ENCODE assay signal across 8 mouse cellular contexts in genomic region chr11:11461635-11462560, GRCm38 (mm10). TPM values are rescaled to one million over a fixed set of nuclear protein-coding genes. Genes with fewer than 3 reads are reported as not detected.
DNase-seq lines count a peak whose midpoint lies in the region; ATAC-seq and TF ChIP-seq lines count a peak whose summit lies in the region.

Gene Spata48, plus strand, starts transcription at chr11:11462094.
Gene Zpbp, minus strand, starts transcription at chr11:11462408.

- DNase-seq in ES-CJ7 (ENCODE audit: low read depth, low spot score), result peak; percentile 96
- peak; percentile 79 for DNase-seq in cerebellum, adult 11-12 months
- peak; percentile 87 to 88 for DNase-seq in heart, postnatal 36 days
- peak; percentile 75 to 84 for DNase-seq in layer of hippocampus, adult 2 months (ENCODE audit: low spot score in 2 of 2)
- peak; percentile 95 for DNase-seq in lung, embryonic 14.5 days
- peak; percentile 74 for DNase-seq in ovary, adult 18-20 months (ENCODE audit: low spot score)
- peak; percentile 94 for DNase-seq in thymus, postnatal 0 days (ENCODE audit: low spot score)

- H3K4me1 ChIP-seq in forebrain, embryonic 16.5 days (replicated peaks; ENCODE audit: control insufficient read depth, insufficient read depth, low read length), result no peaks in the 10 kb centered on the region
- H3K4me1 ChIP-seq in lung, embryonic 14.5 days (ENCODE audit: insufficient read depth), result no peaks in the 10 kb centered on the region

- no peaks in the 10 kb centered on the region for H3K27me3 ChIP-seq in forebrain, embryonic 16.5 days (replicated peaks; ENCODE audit: control insufficient read depth, insufficient read depth, low read length)
- no peaks in the 10 kb centered on the region for H3K27me3 ChIP-seq in lung, embryonic 14.5 days (ENCODE audit: insufficient read depth, low read length)

- TF ChIP-seq CTCF in layer of hippocampus, adult 2 months (conservative IDR thresholded peaks at IDR 0.05), result peak; percentile 76
- peak; percentile 75 for TF ChIP-seq CTCF in lung, embryonic 14.5 days (IDR thresholded peaks at IDR 0.05; ENCODE audit: low read depth)

- H3K4me2 ChIP-seq in forebrain, embryonic 16.5 days (ENCODE audit: low read length), result peak within 1 kb of the TSS; percentile 64
- H3K4me2 ChIP-seq in lung, embryonic 14.5 days, result peak within 1 kb of the TSS; percentile 63

- intact Hi-C loops in heart, postnatal 36 days (cut with DNase I), result loop anchor here (2.0 to 10.0 kb wide), 2 partner anchors 327 to 513 kb away; no protein-coding TSS in a partner anchor

- H3K27ac ChIP-seq in forebrain, embryonic 16.5 days (ENCODE audit: low read length), result peak within 1 kb of the TSS; percentile 3; the same call in 1 of the 2 replicates
- H3K27ac ChIP-seq in layer of hippocampus, adult 2 months, result peak within 1 kb of the TSS; percentile 77
- peak within 1 kb of the TSS; percentile 82; the same call in 1 of the 2 replicates for H3K27ac ChIP-seq in lung, embryonic 14.5 days (ENCODE audit: low read depth)

- H3K9me3 ChIP-seq in forebrain, embryonic 16.5 days (ENCODE audit: control insufficient read depth, low read length), result no peaks in the 10 kb centered on the region
- no peaks in the 10 kb centered on the region for H3K9me3 ChIP-seq in lung, embryonic 14.5 days (ENCODE audit: low read depth, low read length)

- H3K9ac ChIP-seq in forebrain, embryonic 16.5 days (replicated peaks; ENCODE audit: low read depth, low read length), result peak within 1 kb of the TSS; percentile 72
- peak within 1 kb of the TSS; percentile 65 for H3K9ac ChIP-seq in lung, embryonic 14.5 days

- H3K4me3 ChIP-seq in forebrain, embryonic 16.5 days (replicated peaks; ENCODE audit: low read length), result peak within 1 kb of the TSS; percentile 66
- peak within 1 kb of the TSS; percentile 62 for H3K4me3 ChIP-seq in layer of hippocampus, adult 2 months
- peak within 1 kb of the TSS; percentile 62 for H3K4me3 ChIP-seq in lung, embryonic 14.5 days (ENCODE audit: low read depth, low read length)

- no peaks in the 10 kb centered on the region for H3K36me3 ChIP-seq in forebrain, embryonic 16.5 days (ENCODE audit: control insufficient read depth, insufficient read depth)
- no peaks in the 10 kb centered on the region for H3K36me3 ChIP-seq in lung, embryonic 14.5 days (ENCODE audit: insufficient read depth)

- peak; percentile 96 for ATAC-seq in forebrain, embryonic 16.5 days
- ATAC-seq in lung, embryonic 14.5 days (ENCODE audit: insufficient read depth), result peak; percentile 97

- WGBS in forebrain, embryonic 16.5 days, result 2% methylated on average over 63 of the region's 66 CpGs
- whole genome bisulfite sequencing in lung, embryonic 14.5 days, result 2% methylated on average over 66 of the region's 66 CpGs

RNA-seq across cellular contexts. Expression of gene Spata48, which starts in this region (rescaled TPM):
- polyA plus RNA-seq in forebrain, embryonic 16.5 days (2015; fragmentation: Nextera tagmentation; extraction: Ambion mirVana), result 0.96 TPM in 1 of 2 replicates, not detected in the other
- under 1 TPM; 0.35 to 0.56 TPM for total RNA-seq in heart, postnatal 36 days (2021)
- 1 to 10 TPM; 1.5 to 2.0 TPM for total RNA-seq in layer of hippocampus, adult 2 months (2021)
- 1.6 and 2.7 TPM in 2 replicates for polyA plus RNA-seq in lung, embryonic 14.5 days (2014; fragmentation: Nextera tagmentation; extraction: Ambion mirVana)
- 5.1 and 5.9 TPM in 2 replicates for polyA plus RNA-seq in thymus, postnatal 0 days (2015; fragmentation: Nextera tagmentation; extraction: Ambion mirVana)

RNA-seq across cellular contexts. Expression of gene Zpbp, which starts in this region (rescaled TPM):
- 0.40 and 0.85 TPM in 2 replicates for polyA plus RNA-seq in forebrain, embryonic 16.5 days (2015; fragmentation: Nextera tagmentation; extraction: Ambion mirVana)
- total RNA-seq in heart, postnatal 36 days (2021), result under 1 TPM; 0.30 to 0.44 TPM
- total RNA-seq in layer of hippocampus, adult 2 months (2021), result under 1 TPM; 0.59 to 0.81 TPM
- polyA plus RNA-seq in lung, embryonic 14.5 days (2014; fragmentation: Nextera tagmentation; extraction: Ambion mirVana), result 0.75 and 0.95 TPM in 2 replicates
- polyA plus RNA-seq in thymus, postnatal 0 days (2015; fragmentation: Nextera tagmentation; extraction: Ambion mirVana), result 1.5 and 1.6 TPM in 2 replicates

Comparison
In these comparisons a context has a peak if more than half of its experiments do, and no peak if none do; other contexts are left out.
1. Peak in every context shown above with its lines: DNase-seq, ATAC-seq, H3K4me3 ChIP-seq and H3K27ac ChIP-seq.
2. Peak in ATAC-seq, H3K4me3 ChIP-seq, H3K27ac ChIP-seq, H3K9ac ChIP-seq and H3K4me2 ChIP-seq in forebrain, embryonic 16.5 days; RNA of the genes that start here not detected or under 1 TPM.
3. Peak in DNase-seq in heart, postnatal 36 days; RNA of the genes that start here not detected or under 1 TPM.
4. H3K27ac ChIP-seq: peak in every context shown above with its lines; median percentile 82 in lung, embryonic 14.5 days; 77 in layer of hippocampus, adult 2 months; 3 in forebrain, embryonic 16.5 days.